Mouse (Mus musculus) embryonic facial prominence, embryonic 11.5 days (tissue): ENCODE measurements at regions not wholly inside any gene's neighbourhood (a gene's known extent, or its start where the extent isn't known, plus 50 kb on each side); places are given as distances from the start of the nearest gene placed in this dataset.

Experiments used
- ATAC-seq: fragments of 200-750 bp; cut with Nextera tagmentation; replicated peaks from 2 replicates; pipeline ENCODE4 v1.8.0; 2017; ENCODE audit warnings: low read depth; ENCODE audit not compliant: insufficient number of reproducible peaks, low FRiP score, low TSS enrichment
- DNase-seq: peaks from one replicate; pipeline ENCODE4 v3.0.0-alpha.2; 2015; ENCODE audit warnings: low spot score
- H3K27ac ChIP-seq: fragments of 300-500 bp; sonication (generic); replicated peaks from 2 replicates; pipeline ENCODE4 v1.5.1; 2014; ENCODE audit warnings: mild to moderate bottlenecking, low read depth, low read length, control low read depth
- H3K27me3 ChIP-seq: fragments of 300-500 bp; sonication (generic); 2 replicates; pipeline ENCODE4 v1.6.1; 2014; ENCODE audit warnings: mild to moderate bottlenecking, low read length, moderate library complexity, mixed read lengths; ENCODE audit not compliant: control insufficient read depth, insufficient read depth
- H3K36me3 ChIP-seq: fragments of 300-500 bp; sonication (generic); replicated peaks from 2 replicates; pipeline ENCODE4 v1.6.1; 2014; ENCODE audit warnings: low read depth, mild to moderate bottlenecking, low read length, moderate library complexity, mixed read lengths; ENCODE audit not compliant: control insufficient read depth, insufficient read depth
- H3K4me1 ChIP-seq: fragments of 300-500 bp; sonication (generic); 2 replicates; pipeline ENCODE4 v1.6.1; 2014; ENCODE audit warnings: low read length, mixed read lengths; ENCODE audit not compliant: control insufficient read depth, insufficient read depth
- H3K4me2 ChIP-seq: fragments of 300-500 bp; sonication (generic); 2 replicates; pipeline ENCODE4 v1.6.1; 2014; ENCODE audit warnings: low read depth, mild to moderate bottlenecking, control low read depth, low read length, moderate library complexity
- H3K4me3 ChIP-seq: fragments of 300-500 bp; sonication (generic); 2 replicates; pipeline ENCODE4 v1.5.1; 2014; ENCODE audit warnings: low read depth, low read length, control low read depth
- H3K9ac ChIP-seq: fragments of 300-500 bp; sonication (generic); replicated peaks from 2 replicates; pipeline ENCODE4 v1.6.1; 2014; ENCODE audit warnings: mild to moderate bottlenecking, control low read depth, low read length
- H3K9me3 ChIP-seq: fragments of 300-500 bp; sonication (generic); replicated peaks from 2 replicates; pipeline ENCODE4 v1.6.1; 2016; ENCODE audit warnings: mild to moderate bottlenecking, low read length, inconsistent platforms, mixed read lengths; ENCODE audit not compliant: control insufficient read depth
- WGBS: fragments of 180-500 bp; shearing (Covaris S2); extraction: QIAGEN DNeasy Blood & Tissue Kit; methylation state at CpG from one replicate; pipeline ENCODE4 v1.1.7; 2014; 5-methylcytosine and 5-hydroxymethylcytosine counted together

GRCm38 (mm10) chr19:15033396-15033795 lies 435.5 kb upstream of the Tle4 start:
- Histone ChIP-seq H3K27me3 (no peaks in the 10 kb centered on the region), H3K36me3 (no peaks in the 10 kb centered on the region), H3K9me3 (no peaks in the 10 kb centered on the region), H3K4me1 (no peaks in the 10 kb centered on the region), H3K4me2 (no peak overlapping the region), H3K4me3 (no peak overlapping the region), H3K27ac (no peak overlapping the region), H3K9ac (no peak overlapping the region)
- no peak for DNase-seq
- no peak for ATAC-seq
- WGBS: 67% methylated on average over 5 of the region's 5 CpGs

GRCm38 (mm10) chr19:15032297-15032947 lies 434.6 kb upstream of the Tle4 start:
- H3K27ac ChIP-seq: no peak overlapping the region
- no peaks in the 10 kb centered on the region for H3K4me1 ChIP-seq
- no peak overlapping the region for H3K4me3 ChIP-seq
- 86% methylated on average over 9 of the region's 9 CpGs for WGBS
- no peaks in the 10 kb centered on the region for H3K9me3 ChIP-seq
- DNase-seq (no peak), ATAC-seq (no peak)
- no peak overlapping the region for H3K9ac ChIP-seq
- H3K27me3 ChIP-seq: no peaks in the 10 kb centered on the region
- H3K4me2 ChIP-seq: no peak overlapping the region
- no peaks in the 10 kb centered on the region for H3K36me3 ChIP-seq

GRCm38 (mm10) chr19:15031483-15031882 lies 433.6 kb upstream of the Tle4 start:
- no peak for ATAC-seq
- Histone ChIP-seq H3K9ac (no peak overlapping the region), H3K27ac (no peak overlapping the region), H3K27me3 (no peaks in the 10 kb centered on the region), H3K4me1 (no peaks in the 10 kb centered on the region), H3K36me3 (no peaks in the 10 kb centered on the region), H3K4me3 (no peak overlapping the region), H3K4me2 (no peak overlapping the region), H3K9me3 (no peaks in the 10 kb centered on the region)
- no peak for DNase-seq

GRCm38 (mm10) chr19:15003596-15003995 lies 405.7 kb upstream of the Tle4 start:
- Histone ChIP-seq H3K27me3 (no peaks in the 10 kb centered on the region), H3K27ac (no peak overlapping the region), H3K9me3 (no peaks in the 10 kb centered on the region), H3K4me2 (no peak overlapping the region), H3K9ac (no peak overlapping the region), H3K4me3 (no peak overlapping the region), H3K36me3 (no peaks in the 10 kb centered on the region), H3K4me1 (no peaks in the 10 kb centered on the region)
- WGBS: 76% methylated on average over 3 of the region's 3 CpGs
- no peak for ATAC-seq
- DNase-seq: no peak

GRCm38 (mm10) chr19:14993344-14993743 lies 395.5 kb upstream of the Tle4 start:
- H3K4me1 ChIP-seq: no peaks in the 10 kb centered on the region
- WGBS: 90% methylated on average over 2 of the region's 2 CpGs
- no peaks in the 10 kb centered on the region for H3K9me3 ChIP-seq
- no peak overlapping the region for H3K4me2 ChIP-seq
- no peaks in the 10 kb centered on the region for H3K27me3 ChIP-seq
- no peak overlapping the region for H3K4me3 ChIP-seq
- DNase-seq: no peak
- no peak overlapping the region for H3K9ac ChIP-seq
- no peaks in the 10 kb centered on the region for H3K36me3 ChIP-seq
- no peak overlapping the region for H3K27ac ChIP-seq
- ATAC-seq: no peak

GRCm38 (mm10) chr19:14970161-14970560 lies 372.3 kb upstream of the Tle4 start:
- Histone ChIP-seq H3K9ac (no peak overlapping the region), H3K4me2 (no peak overlapping the region), H3K4me1 (no peaks in the 10 kb centered on the region), H3K4me3 (no peak overlapping the region), H3K36me3 (no peaks in the 10 kb centered on the region), H3K27ac (no peak overlapping the region), H3K27me3 (no peaks in the 10 kb centered on the region), H3K9me3 (no peaks in the 10 kb centered on the region)
- ATAC-seq: peak; percentile 76
- 11% methylated on average over 1 of the region's 1 CpGs for WGBS
- DNase-seq: peak; percentile 87

GRCm38 (mm10) chr19:14968283-14968682 lies 370.4 kb upstream of the Tle4 start:
- DNase-seq: no peak
- Histone ChIP-seq H3K27ac (no peak overlapping the region), H3K9me3 (no peaks in the 10 kb centered on the region), H3K9ac (no peak overlapping the region), H3K36me3 (no peaks in the 10 kb centered on the region), H3K4me3 (no peak overlapping the region), H3K4me1 (no peaks in the 10 kb centered on the region), H3K27me3 (no peaks in the 10 kb centered on the region), H3K4me2 (no peak overlapping the region)
- 64% methylated on average over 3 of the region's 3 CpGs for WGBS
- ATAC-seq: no peak

GRCm38 (mm10) chr19:14957727-14958126 lies 359.9 kb upstream of the Tle4 start:
- H3K4me2 ChIP-seq: no peak overlapping the region
- ATAC-seq (no peak), DNase-seq (no peak)
- 96% methylated on average over 19 of the region's 19 CpGs for WGBS
- H3K27me3 ChIP-seq: no peaks in the 10 kb centered on the region
- H3K9me3 ChIP-seq: no peaks in the 10 kb centered on the region
- H3K4me3 ChIP-seq: no peak overlapping the region
- H3K27ac ChIP-seq: no peak overlapping the region
- H3K36me3 ChIP-seq: no peaks in the 10 kb centered on the region
- no peaks in the 10 kb centered on the region for H3K4me1 ChIP-seq
- no peak overlapping the region for H3K9ac ChIP-seq
